Mouse (Mus musculus): ENCODE data around the gene Peak1.

DNA sequence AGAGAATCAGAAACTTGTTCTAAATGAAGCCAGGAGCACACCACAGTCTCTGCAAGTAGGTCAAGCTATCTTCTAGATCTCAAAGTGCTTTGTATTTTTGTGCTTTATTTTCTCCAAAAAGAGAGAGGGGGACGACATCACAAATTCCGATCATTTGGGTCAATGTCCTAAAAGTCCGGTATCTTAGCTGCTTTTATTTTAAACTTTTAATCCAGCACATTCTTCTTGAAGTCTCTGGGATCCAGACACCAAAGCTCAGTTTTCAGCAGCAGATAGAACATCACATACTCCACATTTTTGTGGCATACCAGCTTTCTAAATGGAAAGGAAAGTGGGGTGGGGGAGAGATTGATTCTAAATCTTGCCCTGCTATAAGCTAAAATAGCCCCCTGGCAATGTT lies 183.3 kb downstream of the Peak1 start:
- TF ChIP-seq POLR2AphosphoS5 (IDR thresholded peaks at IDR 0.05; ENCODE audit: borderline replicate concordance, low read depth, low read length) (no peak), TCF12 (IDR thresholded peaks at IDR 0.05; ENCODE audit: low read depth, low read length) (no peak), MAFK (IDR thresholded peaks at IDR 0.05; ENCODE audit: borderline replicate concordance, low read depth, low read length) (no peak), MXI1 (IDR thresholded peaks at IDR 0.05; ENCODE audit: low read depth, low read length) (no peak), CTCF (IDR thresholded peaks at IDR 0.05 in 2 of 3, conservative IDR thresholded peaks at IDR 0.05 in 1 of 3; ENCODE audit: control insufficient read depth in 1 of 3, insufficient read depth in 1 of 3, low read depth in 2 of 3, low read length in 3 of 3, poor library complexity in 1 of 3, severe bottlenecking in 1 of 3) (no peak)

Data from MEL (cell line).